Mouse (Mus musculus) thymus, postnatal 0 days (tissue): ENCODE measurements around the gene Lrrc9. TPM values are rescaled to one million over a fixed set of nuclear protein-coding genes. Genes with fewer than 3 reads are reported as not detected.

Experiments used
- DNase-seq: peaks from one replicate; pipeline ENCODE4 v3.0.0-alpha.2; 2015; ENCODE audit warnings: low spot score
- microRNA-seq: library from miRNA; unstranded; fragments of <30 nt; microRNA quantifications from one replicate; pipeline ENCODE4, GENCODE M21; 2016; ENCODE audit warnings: borderline number of aligned reads
- polyA plus RNA-seq: library from polyadenylated mRNA; unstranded; fragments of >200 nt; fragmentation: Nextera tagmentation; extraction: Ambion mirVana; gene quantifications from 2 replicates; pipeline ENCODE4 v1.2.1, GENCODE M21; 2015

The Lrrc9 gene
- polyA plus RNA-seq, 1 experiment from 2014 or later: 1.7 TPM

DNA sequence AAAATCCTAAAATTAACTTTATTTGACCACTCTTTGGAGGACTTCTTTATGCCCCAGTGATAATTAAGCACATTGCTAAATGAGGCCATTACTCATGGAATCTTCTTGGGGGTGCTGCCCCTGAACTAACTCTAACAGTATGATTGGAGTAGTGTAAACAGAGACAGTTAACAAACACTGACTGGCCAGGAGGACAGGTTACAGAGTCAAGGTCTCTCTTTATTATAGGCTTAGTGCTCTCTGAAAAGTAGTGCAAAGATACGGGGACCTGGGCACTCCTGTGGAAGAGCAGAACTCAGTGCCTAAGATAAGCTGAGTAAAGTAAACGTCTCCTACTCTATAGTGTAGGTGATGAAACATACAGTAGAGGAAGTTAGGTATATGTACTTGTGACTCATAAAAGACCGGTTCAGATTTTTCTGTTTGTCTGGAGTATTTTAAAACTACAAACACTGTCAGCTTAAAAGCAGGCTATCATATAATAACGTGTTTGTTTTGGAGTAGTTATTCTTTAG is 122.7 kb downstream of the Lrrc9 start:
- DNase-seq: no peak

Small RNA genes within 50 kb of the gene (microRNA-seq; reads per million reads assigned to microRNA genes)
- gene Gm44392: not detected

Other genes starting within 250 kb of the Lrrc9 start
- gene Rtn1, start 32.8 kb upstream of the Lrrc9 start, polyA plus RNA-seq: 0.75 and 1.3 TPM in 2 replicates
- 7.5 and 8.4 TPM in 2 replicates for gene Pcnx4, start 94.5 kb downstream of the Lrrc9 start, polyA plus RNA-seq
- not detected in 2 replicates for gene Gm4756, start 207.8 kb downstream of the Lrrc9 start, polyA plus RNA-seq
- gene Dhrs7, start 223.0 kb downstream of the Lrrc9 start, polyA plus RNA-seq: 28.8 and 30.5 TPM in 2 replicates